Mouse (Mus musculus) CH12.LX (cell line): Measurements from ENCODE around the gene Gga1. TPM values are rescaled to one million over a fixed set of nuclear protein-coding genes. Genes with fewer than 3 reads are reported as not detected.

Source experiments
- DNase-seq: peaks from one replicate; pipeline ENCODE4 v3.0.0-alpha.2; 2013; ENCODE audit errors: extremely low read depth
- H3K27ac ChIP-seq: 2 replicates; pipeline ENCODE4 v1.5.1; 2012; ENCODE audit warnings: low read depth, mild to moderate bottlenecking, control low read depth, moderate library complexity; ENCODE audit not compliant: insufficient read depth
- H3K27me3 ChIP-seq: replicated peaks from 2 replicates; pipeline ENCODE3; 2012; ENCODE audit warnings: inconsistent platforms
- H3K36me3 ChIP-seq, 2 experiments: replicated peaks in 1 of 2; 2 replicates each; pipeline versions ENCODE3 to v1.6.1; 2012; ENCODE audit warnings: inconsistent platforms in 1 of 2, low read length in 1 of 2, mild to moderate bottlenecking in 1 of 2, mixed read lengths in 1 of 2, moderate library complexity in 1 of 2; ENCODE audit not compliant: control insufficient read depth in 1 of 2, insufficient read depth in 1 of 2
- H3K4me1 ChIP-seq, 2 experiments: 2 replicates each; pipeline ENCODE4 v1.6.1; 2012; ENCODE audit warnings: inconsistent platforms in 1 of 2, moderate library complexity in 1 of 2; ENCODE audit not compliant: insufficient read depth in 2 of 2, control insufficient read depth in 1 of 2
- H3K4me2 ChIP-seq: 2 replicates; pipeline ENCODE4 v1.6.1; 2012; ENCODE audit warnings: low read depth, mild to moderate bottlenecking, control low read depth; ENCODE audit not compliant: poor library complexity, insufficient read depth, severe bottlenecking
- H3K4me3 ChIP-seq, 3 experiments: fragments of 150-350 bp in 1 of 3; sonication (generic) in 1 of 3; replicated peaks in 1 of 3; 2 replicates each; pipeline versions ENCODE3 to v1.5.1; 2011 to 2012; ENCODE audit warnings: low read depth in 2 of 3, low read length in 2 of 3, mild to moderate bottlenecking in 2 of 3, moderate library complexity in 2 of 3, control low read depth in 1 of 3, improper control_type of control experiment in 1 of 3, inconsistent platforms in 1 of 3, mixed read lengths in 1 of 3; ENCODE audit not compliant: poor library complexity in 1 of 3
- H3K79me2 ChIP-seq: replicated peaks from 2 replicates; pipeline ENCODE4 v1.6.1; 2012; ENCODE audit warnings: mild to moderate bottlenecking, moderate library complexity; ENCODE audit not compliant: control insufficient read depth, poor library complexity, insufficient read depth, severe bottlenecking; ENCODE audit errors: extremely low read depth
- H3K9ac ChIP-seq: 2 replicates; pipeline ENCODE4 v1.6.1; 2012; ENCODE audit warnings: low read depth, mild to moderate bottlenecking, control low read depth, moderate library complexity; ENCODE audit not compliant: insufficient read depth
- H3K9me3 ChIP-seq: replicated peaks from 2 replicates; pipeline ENCODE3; 2012; ENCODE audit warnings: low read length, inconsistent platforms, mixed read lengths
- CHD1 ChIP-seq: IDR thresholded peaks from 2 replicates; pipeline ENCODE4 v1.6.1; 2012; ENCODE audit warnings: low read depth, low read length, improper control_type of control experiment, inconsistent platforms
- CHD2 ChIP-seq: IDR thresholded peaks from 2 replicates; pipeline ENCODE4 v1.6.1; 2011; ENCODE audit warnings: low read length, improper control_type of control experiment
- CTCF ChIP-seq, 2 experiments: IDR thresholded peaks in 1 of 2; conservative IDR thresholded peaks in 1 of 2; 2 replicates each; pipeline ENCODE4 v1.5.1; 2011 to 2012; ENCODE audit warnings: low read depth in 2 of 2, low read length in 2 of 2, improper control_type of control experiment in 1 of 2, inconsistent platforms in 1 of 2, mild to moderate bottlenecking in 1 of 2, moderate library complexity in 1 of 2
- ELF1 ChIP-seq: IDR thresholded peaks from 2 replicates; pipeline ENCODE4 v1.6.1; 2014; ENCODE audit warnings: low read depth, mild to moderate bottlenecking, inconsistent platforms, low read length, improper control_type of control experiment
- ETS1 ChIP-seq: conservative IDR thresholded peaks from 2 replicates; pipeline ENCODE4 v1.6.1; 2012; ENCODE audit warnings: low read depth, mild to moderate bottlenecking, inconsistent platforms, low read length, improper control_type of control experiment, moderate library complexity
- HCFC1 ChIP-seq: IDR thresholded peaks from 2 replicates; pipeline ENCODE4 v1.6.1; 2012; ENCODE audit warnings: low read depth, mild to moderate bottlenecking, inconsistent platforms, low read length, improper control_type of control experiment
- IRF4 ChIP-seq: IDR thresholded peaks from 2 replicates; pipeline ENCODE4 v1.6.1; 2014; ENCODE audit warnings: low read depth, mild to moderate bottlenecking, inconsistent platforms, low read length, improper control_type of control experiment
- JUN ChIP-seq: IDR thresholded peaks from 2 replicates; pipeline ENCODE4 v1.6.1; 2011; ENCODE audit warnings: low read depth, mild to moderate bottlenecking, low read length, improper control_type of control experiment, moderate library complexity; ENCODE audit not compliant: insufficient read depth
- JUND ChIP-seq: conservative IDR thresholded peaks from 2 replicates; pipeline ENCODE4 v1.6.1; 2011; ENCODE audit warnings: low read depth, low read length, improper control_type of control experiment
- MAFK ChIP-seq: IDR thresholded peaks from 2 replicates; pipeline ENCODE4 v1.6.1; 2011; ENCODE audit warnings: low read length, improper control_type of control experiment; ENCODE audit not compliant: insufficient replicate concordance
- MAX ChIP-seq: IDR thresholded peaks from 2 replicates; pipeline ENCODE4 v1.6.1; 2011; ENCODE audit warnings: low read length, improper control_type of control experiment
- MEF2A ChIP-seq: IDR thresholded peaks from 2 replicates; pipeline ENCODE4 v1.6.1; 2014; ENCODE audit warnings: low read depth, mild to moderate bottlenecking, inconsistent platforms, low read length, improper control_type of control experiment, borderline replicate concordance
- MXI1 ChIP-seq: IDR thresholded peaks from 2 replicates; pipeline ENCODE4 v1.6.1; 2011; ENCODE audit warnings: mild to moderate bottlenecking, low read depth, low read length, improper control_type of control experiment
- MYC ChIP-seq: IDR thresholded peaks from 2 replicates; pipeline ENCODE4 v1.6.1; 2011; ENCODE audit warnings: low read depth, mild to moderate bottlenecking, improper control_type of control experiment, low read length
- NRF1 ChIP-seq: IDR thresholded peaks from 2 replicates; pipeline ENCODE4 v1.6.1; 2014; ENCODE audit warnings: low read depth, mild to moderate bottlenecking, inconsistent platforms, low read length, improper control_type of control experiment, moderate library complexity
- PAX5 ChIP-seq: IDR thresholded peaks from 2 replicates; pipeline ENCODE4 v1.6.1; 2012; ENCODE audit warnings: low read length, inconsistent platforms, mixed read lengths
- POLR2A ChIP-seq: IDR thresholded peaks from 2 replicates; pipeline ENCODE4 v1.6.1; 2011; ENCODE audit warnings: low read depth, mild to moderate bottlenecking, improper control_type of control experiment, low read length
- RAD21 ChIP-seq: IDR thresholded peaks from 2 replicates; pipeline ENCODE4 v1.6.1; 2011; ENCODE audit warnings: low read depth, mild to moderate bottlenecking, low read length, improper control_type of control experiment, moderate library complexity
- RCOR1 ChIP-seq: conservative IDR thresholded peaks from 2 replicates; pipeline ENCODE4 v1.6.1; 2012; ENCODE audit warnings: low read depth, mild to moderate bottlenecking, inconsistent platforms, low read length, improper control_type of control experiment
- SIN3A ChIP-seq: IDR thresholded peaks from 2 replicates; pipeline ENCODE4 v1.6.1; 2012; ENCODE audit warnings: low read length, improper control_type of control experiment, inconsistent platforms
- SMC3 ChIP-seq: IDR thresholded peaks from 2 replicates; pipeline ENCODE4 v1.6.1; 2011; ENCODE audit warnings: low read depth, low read length, improper control_type of control experiment
- TBP ChIP-seq: conservative IDR thresholded peaks from 2 replicates; pipeline ENCODE4 v1.6.1; 2011; ENCODE audit warnings: low read depth, low read length, improper control_type of control experiment
- TCF12 ChIP-seq: IDR thresholded peaks from 2 replicates; pipeline ENCODE4 v1.6.1; 2014; ENCODE audit warnings: low read depth, mild to moderate bottlenecking, inconsistent platforms, low read length, improper control_type of control experiment
- UBTF ChIP-seq: IDR thresholded peaks from 2 replicates; pipeline ENCODE4 v1.6.1; 2012; ENCODE audit warnings: low read depth, mild to moderate bottlenecking, inconsistent platforms, low read length, improper control_type of control experiment, moderate library complexity
- USF1 ChIP-seq: IDR thresholded peaks from 2 replicates; pipeline ENCODE4 v1.6.1; 2014; ENCODE audit warnings: low read depth, mild to moderate bottlenecking, inconsistent platforms, low read length, improper control_type of control experiment
- ZMIZ1 ChIP-seq: IDR thresholded peaks from 2 replicates; pipeline ENCODE4 v1.6.1; 2012; ENCODE audit warnings: low read depth, mild to moderate bottlenecking, inconsistent platforms, low read length, improper control_type of control experiment
- dilution Hi-C: fragments of 300-500 bp; cut with MboI; formaldehyde crosslinking; loops from 2 replicates; pipeline ENCODE4 v1.14.3; 2020; ENCODE audit warnings: low sequenced_read_pairs; ENCODE audit not compliant: extremely low pct_unique_long_range_greater_than_20kb, extremely low pct_ligation_motif_present
- in situ Hi-C: fragments of 300-500 bp; cut with MboI; formaldehyde crosslinking; loops from 3 replicates; pipeline ENCODE4 v1.14.3; 2019; ENCODE audit warnings: low sequenced_read_pairs, low pct_ligation_motif_present, low pct_unique_long_range_greater_than_20kb, mixed read lengths
- polyA plus RNA-seq: library from polyadenylated mRNA; unstranded; fragments of >175 nt; gene quantifications from 2 replicates; pipeline ENCODE4 v1.2.1, GENCODE M21; 2012; ENCODE audit warnings: low read depth; ENCODE audit not compliant: insufficient read length
- total RNA-seq, 2 experiments: library from RNA; depleted of rRNA; stranded (reverse); fragments of 300-350 nt in 1 of 2; fragments of >200 nt in 1 of 2; gene quantifications; 2 replicates each; pipeline ENCODE4 v1.2.3; 2012 to 2014

The Gga1 gene
- total and polyA plus RNA-seq, 3 experiments, result 5.7 to 24.5 (median 13.7) TPM

DNA sequence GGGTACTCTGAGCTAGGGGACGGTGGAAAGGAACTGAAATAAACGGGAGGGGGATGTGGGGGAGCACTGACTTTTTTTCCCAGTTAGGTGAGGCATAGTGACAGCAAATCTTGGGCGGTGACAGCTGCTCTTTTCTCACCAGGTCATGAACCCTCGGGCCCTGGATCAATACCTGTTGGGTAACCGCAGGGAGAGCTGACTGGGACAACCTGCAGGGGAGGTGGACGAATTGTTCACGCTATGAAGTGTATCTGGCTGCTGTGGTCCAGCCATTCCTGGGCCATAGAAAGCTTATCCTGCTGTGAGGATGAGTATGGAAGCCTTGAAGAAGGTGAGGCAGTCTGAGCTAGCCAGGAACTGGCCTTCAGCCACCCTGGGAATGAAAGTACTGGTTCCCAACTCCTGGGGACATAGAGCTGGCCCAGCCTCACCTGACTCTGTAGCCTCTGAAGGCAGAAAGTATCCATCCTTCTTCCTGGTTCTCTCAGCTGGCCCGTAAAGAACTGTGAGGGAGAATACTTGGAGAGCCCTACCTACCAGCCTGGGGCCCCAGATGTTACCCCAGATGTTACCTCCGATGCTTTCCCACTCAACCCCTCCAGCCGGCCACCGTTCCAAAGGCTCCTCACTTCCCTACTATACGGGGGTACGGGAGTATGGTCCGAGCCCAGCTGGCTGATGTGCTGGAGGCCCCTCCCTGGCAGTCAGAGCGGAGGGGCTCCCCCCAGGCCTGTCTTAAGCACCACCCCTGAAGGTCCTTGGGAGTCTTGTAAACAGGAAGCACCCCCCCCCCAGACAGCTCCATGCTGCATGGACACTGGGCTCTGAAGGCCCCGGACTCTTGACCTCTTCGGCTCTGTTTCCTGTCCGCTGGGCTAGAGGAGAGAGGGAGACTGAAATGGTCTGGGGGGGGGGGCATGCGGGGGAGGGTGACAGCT lies 45.0 kb upstream of the Gga1 start:
- H3K9ac ChIP-seq, result no peak overlapping the region
- peaks cover 74% of the 10 kb centered on the region for H3K27me3 ChIP-seq
- no peak overlapping the region for H3K4me2 ChIP-seq
- no peaks in the 10 kb centered on the region for H3K79me2 ChIP-seq
- dilution Hi-C loops, result loop anchor here (25.0 kb wide), 1 partner anchor 95 kb away; no protein-coding TSS in a partner anchor
- in situ Hi-C loops, result no loop called here
- no peak overlapping the region for H3K27ac ChIP-seq
- no peak overlapping the region for H3K4me3 ChIP-seq
- TF ChIP-seq CHD2, result no peak
- TF ChIP-seq TBP, result no peak
- no peak for TF ChIP-seq SIN3A
- TF ChIP-seq MXI1, result no peak
- no peak for TF ChIP-seq MYC
- no peak for TF ChIP-seq MAX
- no peak for TF ChIP-seq JUN
- no peak for TF ChIP-seq JUND
- no peak for TF ChIP-seq MEF2A
- no peak for TF ChIP-seq NRF1
- TF ChIP-seq HCFC1, result no peak
- no peak for TF ChIP-seq RCOR1
- TF ChIP-seq PAX5, result no peak
- TF ChIP-seq ELF1, result no peak
- no peak for TF ChIP-seq ZMIZ1
- TF ChIP-seq POLR2A, result no peak
- no peak for TF ChIP-seq SMC3
- TF ChIP-seq CTCF (conservative IDR thresholded peaks at IDR 0.05 in 1 of 2, IDR thresholded peaks at IDR 0.05 in 1 of 2; ENCODE audit: low read depth in 2 of 2, low read length in 2 of 2), result no peak
- no peak for TF ChIP-seq ETS1
- TF ChIP-seq, all 38 proteins: peak for 0
- no peaks in the 10 kb centered on the region for H3K4me1 ChIP-seq
- H3K36me3 ChIP-seq, result no peaks in the 10 kb centered on the region
- no peak for DNase-seq
- H3K9me3 ChIP-seq, result peaks cover 8% of the 10 kb centered on the region

GRCm38 (mm10) chr15:78832701-78833123 lies 44.3 kb upstream of the Gga1 start:
- dilution Hi-C loops, result loop anchor here (25.0 kb wide), 1 partner anchor 95 kb away; no protein-coding TSS in a partner anchor
- Histone ChIP-seq H3K79me2 (no peaks in the 10 kb centered on the region), H3K4me3 (no peak overlapping the region), H3K27ac (no peak overlapping the region), H3K4me1 (no peaks in the 10 kb centered on the region), H3K4me2 (no peak overlapping the region), H3K9me3 (peaks cover 8% of the 10 kb centered on the region), H3K9ac (no peak overlapping the region), H3K36me3 (no peaks in the 10 kb centered on the region), H3K27me3 (peaks cover 66% of the 10 kb centered on the region)
- TF ChIP-seq USF1 (no peak), CHD2 (no peak), TCF12 (no peak), CHD1 (no peak), POLR2A (no peak), MAFK (no peak), RAD21 (no peak), ELF1 (no peak), CTCF (conservative IDR thresholded peaks at IDR 0.05 in 1 of 2, IDR thresholded peaks at IDR 0.05 in 1 of 2; ENCODE audit: low read depth in 2 of 2, low read length in 2 of 2) (no peak), SIN3A (no peak), UBTF (no peak), IRF4 (no peak), MAX (no peak)
- no peak for DNase-seq
- in situ Hi-C loops, result no loop called here
